Mouse (Mus musculus) kidney, postnatal 0 days (tissue): ENCODE data around the gene Vps37d. TPM values are rescaled to one million over a fixed set of nuclear protein-coding genes. Genes with fewer than 3 reads are reported as not detected.

Source experiments
- ATAC-seq: fragments of 200-750 bp; cut with Nextera tagmentation; replicated peaks from 2 replicates; pipeline ENCODE4 v1.8.0; 2017; ENCODE audit warnings: low read depth, moderate number of reproducible peaks, moderate TSS enrichment, moderate library complexity; ENCODE audit not compliant: low FRiP score
- DNase-seq: peaks from one replicate; pipeline ENCODE4 v3.0.0-alpha.2; 2016; ENCODE audit warnings: low spot score
- H3K27ac ChIP-seq: fragments of 300-500 bp; sonication (generic); 2 replicates; pipeline ENCODE4 v1.5.1; 2014; ENCODE audit warnings: mild to moderate bottlenecking
- H3K27me3 ChIP-seq: fragments of 300-500 bp; sonication (generic); 2 replicates; pipeline ENCODE4 v1.6.1; 2014; ENCODE audit warnings: low read length, mixed read lengths; ENCODE audit not compliant: insufficient read depth
- H3K36me3 ChIP-seq: fragments of 300-500 bp; sonication (generic); 2 replicates; pipeline ENCODE4 v1.6.1; 2014; ENCODE audit warnings: low read length, mixed read lengths; ENCODE audit not compliant: insufficient read depth
- H3K4me1 ChIP-seq: fragments of 300-500 bp; sonication (generic); replicated peaks from 2 replicates; pipeline ENCODE4 v1.6.1; 2014; ENCODE audit warnings: antibody characterized with exemption, low read length, mixed read lengths; ENCODE audit not compliant: insufficient read depth
- H3K4me2 ChIP-seq: fragments of 300-500 bp; sonication (generic); 2 replicates; pipeline ENCODE4 v1.6.1; 2014; ENCODE audit warnings: mild to moderate bottlenecking, low read length, moderate library complexity, mixed read lengths
- H3K4me3 ChIP-seq: fragments of 300-500 bp; sonication (generic); replicated peaks from 2 replicates; pipeline ENCODE4 v1.5.1; 2014; ENCODE audit warnings: low read depth, low read length
- H3K9ac ChIP-seq: fragments of 300-500 bp; sonication (generic); 2 replicates; pipeline ENCODE4 v1.6.1; 2014; ENCODE audit warnings: low read depth, low read length
- H3K9me3 ChIP-seq: fragments of 300-500 bp; sonication (generic); replicated peaks from 2 replicates; pipeline ENCODE4 v1.6.1; 2016; ENCODE audit warnings: low read length, inconsistent platforms, mixed read lengths
- CTCF ChIP-seq: IDR thresholded peaks from 2 replicates; pipeline ENCODE4 v1.5.1; 2016; ENCODE audit warnings: antibody characterized with exemption, low read depth, mild to moderate bottlenecking, moderate library complexity
- WGBS: fragments of 180-500 bp; shearing (Covaris S2); extraction: QIAGEN DNeasy Blood & Tissue Kit; methylation state at CpG from one replicate; pipeline ENCODE4 v1.1.7; 2014; 5-methylcytosine and 5-hydroxymethylcytosine counted together
- polyA plus RNA-seq: library from polyadenylated mRNA; unstranded; fragments of >200 nt; fragmentation: Nextera tagmentation; extraction: Ambion mirVana; gene quantifications from 2 replicates; pipeline ENCODE4 v1.2.1, GENCODE M21; 2015

Gene Vps37d
- polyA plus RNA-seq, 1 experiment from 2014 or later = 12.5 TPM

DNA sequence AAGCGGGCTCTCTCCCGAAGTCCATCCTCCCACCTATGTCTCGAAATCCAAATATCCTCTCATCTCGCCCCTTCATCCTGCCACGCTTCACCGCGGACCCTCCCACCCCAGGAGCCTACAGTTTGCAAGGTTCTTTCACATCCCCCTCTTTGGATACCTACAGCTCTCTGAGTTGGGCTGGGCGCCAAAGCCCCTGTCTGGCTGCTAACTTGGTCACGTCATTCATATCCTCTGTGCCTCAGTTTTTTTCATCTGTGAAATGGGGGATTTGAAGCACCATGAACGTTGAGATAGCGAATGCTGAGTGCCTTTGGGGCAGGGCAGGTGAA lies 380 bp upstream of the Vps37d start:
- Histone ChIP-seq H3K4me2 (peak overlapping the region; percentile 91), H3K4me1 (no peaks in the 10 kb centered on the region; the same call in 1 of the 2 replicates), H3K36me3 (no peaks in the 10 kb centered on the region), H3K9ac (peak overlapping the region; percentile 96; the same call in 1 of the 2 replicates), H3K27me3 (no peaks in the 10 kb centered on the region), H3K9me3 (no peaks in the 10 kb centered on the region), H3K4me3 (peak overlapping the region; percentile 98), H3K27ac (no peak overlapping the region)
- DNase-seq = no peak
- no peak; the same call in 1 of the 2 replicates for TF ChIP-seq CTCF
- ATAC-seq = no peak; the same call in 1 of the 2 replicates
- under 1% methylated on average over 11 of the region's 11 CpGs for WGBS

DNA sequence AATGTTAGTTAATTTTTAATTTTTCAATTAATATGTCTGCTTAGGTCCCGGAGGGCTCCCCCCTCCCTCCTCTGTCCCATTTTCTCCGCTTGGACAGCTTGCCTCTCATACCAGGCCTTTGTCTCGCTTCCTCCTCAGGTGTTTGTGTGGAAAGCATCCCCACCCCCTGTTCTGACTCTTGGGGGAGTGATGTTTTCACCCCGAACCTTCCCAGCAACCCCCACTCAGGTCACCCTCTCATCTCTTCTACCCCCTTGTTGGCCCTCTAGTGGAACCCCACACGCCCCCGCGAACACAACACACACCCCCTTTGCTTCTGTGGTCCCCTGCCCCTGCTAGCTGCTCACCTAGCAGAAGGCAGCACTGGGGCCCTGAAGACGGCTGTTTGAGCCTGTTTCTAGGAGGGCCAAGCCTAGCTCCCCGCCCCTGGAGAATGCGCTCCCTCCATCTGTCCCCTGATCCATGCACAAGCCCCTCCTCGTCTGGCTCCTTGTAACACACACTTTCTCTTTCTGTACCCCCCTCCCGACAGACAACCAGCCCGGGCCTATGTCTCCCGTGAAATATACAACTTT lies 1.0 kb downstream of the Vps37d start:
- no peak for TF ChIP-seq CTCF
- peak overlapping the region; percentile 98 for H3K4me3 ChIP-seq
- ATAC-seq = peak; percentile 48; the same call in 1 of the 2 replicates
- no peaks in the 10 kb centered on the region for H3K9me3 ChIP-seq
- peak; percentile 86 for DNase-seq
- H3K9ac ChIP-seq = peak overlapping the region; percentile 96
- peak overlapping the region; percentile 90 for H3K27ac ChIP-seq
- peak overlapping the region; percentile 91 for H3K4me2 ChIP-seq
- no peaks in the 10 kb centered on the region; the same call in 1 of the 2 replicates for H3K4me1 ChIP-seq
- peaks cover 10% of the 10 kb centered on the region; the same call in 1 of the 2 replicates for H3K36me3 ChIP-seq
- WGBS = 17% methylated on average over 14 of the region's 14 CpGs
- H3K27me3 ChIP-seq = no peaks in the 10 kb centered on the region

DNA sequence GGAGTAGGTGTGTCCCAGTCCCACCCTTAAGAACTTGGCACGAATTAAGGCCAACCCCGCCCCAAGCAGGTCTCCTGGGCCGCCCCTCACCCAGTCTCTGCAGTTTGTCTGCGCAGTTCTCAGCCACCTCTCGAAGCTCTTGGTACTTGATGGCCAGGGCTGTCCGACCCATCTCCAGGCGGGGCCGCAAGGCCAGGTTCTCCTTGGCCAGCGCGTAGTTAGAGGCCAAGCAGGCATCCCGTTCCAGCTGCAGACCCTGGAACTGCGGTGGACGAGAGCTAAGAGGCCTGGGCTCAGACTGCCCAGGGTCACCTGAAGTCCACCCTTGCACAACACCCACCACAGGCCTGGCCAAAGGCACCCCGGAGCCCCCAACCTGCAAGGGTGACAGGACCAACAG lies 1.7 kb downstream of the Vps37d start:
- no peaks in the 10 kb centered on the region; the same call in 1 of the 2 replicates for H3K4me1 ChIP-seq
- peak overlapping the region; percentile 96; the same call in 1 of the 2 replicates for H3K9ac ChIP-seq
- no peak for TF ChIP-seq CTCF
- 70% methylated on average over 14 of the region's 14 CpGs for WGBS
- peaks cover 10% of the 10 kb centered on the region; the same call in 1 of the 2 replicates for H3K36me3 ChIP-seq
- H3K27ac ChIP-seq = peak overlapping the region; percentile 90
- no peaks in the 10 kb centered on the region for H3K27me3 ChIP-seq
- H3K9me3 ChIP-seq = no peaks in the 10 kb centered on the region
- peak overlapping the region; percentile 91 for H3K4me2 ChIP-seq
- ATAC-seq = no peak
- DNase-seq = no peak
- H3K4me3 ChIP-seq = no peak overlapping the region

DNA sequence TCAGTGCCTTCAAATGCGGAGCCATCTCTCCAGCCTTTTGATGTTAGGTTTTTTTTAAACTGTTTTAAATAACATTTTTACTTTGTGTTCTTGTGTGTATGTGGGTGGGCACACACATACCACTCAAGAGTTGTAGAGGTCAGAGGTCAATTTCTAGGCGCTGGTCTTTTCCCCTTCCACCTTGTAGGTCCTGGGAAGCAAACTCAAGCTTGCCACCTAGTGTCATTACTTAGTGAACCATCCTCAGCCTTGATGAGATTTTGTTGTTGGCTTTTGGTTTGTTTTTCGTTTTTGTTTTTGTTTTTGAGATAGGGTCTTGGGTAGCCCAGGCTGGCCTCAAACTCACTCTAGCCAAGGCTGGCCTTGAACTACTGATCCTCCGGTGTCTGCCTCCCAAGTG lies 2.4 kb downstream of the Vps37d start:
- WGBS = 69% methylated on average over 4 of the region's 4 CpGs
- H3K27ac ChIP-seq = no peak overlapping the region
- no peaks in the 10 kb centered on the region for H3K9me3 ChIP-seq
- H3K9ac ChIP-seq = no peak overlapping the region
- no peaks in the 10 kb centered on the region; the same call in 1 of the 2 replicates for H3K4me1 ChIP-seq
- H3K4me2 ChIP-seq = no peak overlapping the region
- ATAC-seq (no peak), DNase-seq (no peak)
- H3K4me3 ChIP-seq = no peak overlapping the region
- peaks cover 10% of the 10 kb centered on the region; the same call in 1 of the 2 replicates for H3K36me3 ChIP-seq
- TF ChIP-seq CTCF = peak; percentile 39; the same call in 1 of the 2 replicates
- no peaks in the 10 kb centered on the region for H3K27me3 ChIP-seq

DNA sequence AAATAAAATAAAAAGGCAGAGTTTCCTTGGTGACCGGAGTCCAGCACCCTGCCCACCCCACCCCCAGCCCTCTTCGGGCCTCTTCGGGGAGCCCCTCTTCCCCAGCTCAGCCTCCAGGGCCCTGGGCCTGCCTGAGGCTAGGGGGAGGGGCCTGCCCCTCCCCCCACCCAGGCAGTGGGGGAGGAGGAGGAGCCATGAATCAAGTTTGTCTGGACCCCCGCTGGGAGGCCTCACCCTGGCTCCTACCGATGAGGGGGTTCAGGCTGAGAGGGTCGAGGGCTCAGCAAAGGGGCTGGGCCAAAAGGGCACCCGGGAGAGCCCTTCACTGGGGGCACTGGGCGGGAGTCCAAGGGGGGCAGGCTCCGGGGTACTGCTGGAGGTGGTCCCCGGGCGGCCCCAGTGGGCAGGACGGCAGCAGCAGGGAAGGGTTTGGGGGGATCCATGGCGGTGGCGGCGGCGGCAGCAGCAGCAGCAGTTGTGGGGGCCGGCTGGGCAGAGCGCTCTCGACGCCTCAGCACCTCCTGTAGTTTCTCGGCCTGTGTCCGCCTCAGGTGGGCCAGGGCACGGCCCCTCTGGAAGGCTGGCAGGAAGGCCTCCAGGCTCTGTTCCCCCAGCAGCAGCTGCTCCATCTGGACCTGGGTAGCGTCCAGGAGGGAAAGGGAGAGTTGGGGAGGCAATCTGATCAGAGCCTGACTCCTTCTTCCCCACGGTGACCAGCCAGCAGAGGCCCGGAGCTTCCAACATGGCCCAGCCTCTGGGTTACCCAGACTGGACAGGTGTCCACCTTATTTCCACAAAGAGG lies 4.5 kb downstream of the Vps37d start:
- Histone ChIP-seq H3K4me1 (no peaks in the 10 kb centered on the region; the same call in 1 of the 2 replicates), H3K9me3 (no peaks in the 10 kb centered on the region), H3K36me3 (peaks cover 10% of the 10 kb centered on the region; the same call in 1 of the 2 replicates), H3K27ac (no peak overlapping the region), H3K4me2 (no peak overlapping the region), H3K4me3 (no peak overlapping the region), H3K9ac (peak overlapping the region; percentile 35; the same call in 1 of the 2 replicates), H3K27me3 (no peaks in the 10 kb centered on the region)
- no peak for TF ChIP-seq CTCF
- 28% methylated on average over 26 of the region's 26 CpGs for WGBS
- ATAC-seq = no peak
- no peak for DNase-seq

DNA sequence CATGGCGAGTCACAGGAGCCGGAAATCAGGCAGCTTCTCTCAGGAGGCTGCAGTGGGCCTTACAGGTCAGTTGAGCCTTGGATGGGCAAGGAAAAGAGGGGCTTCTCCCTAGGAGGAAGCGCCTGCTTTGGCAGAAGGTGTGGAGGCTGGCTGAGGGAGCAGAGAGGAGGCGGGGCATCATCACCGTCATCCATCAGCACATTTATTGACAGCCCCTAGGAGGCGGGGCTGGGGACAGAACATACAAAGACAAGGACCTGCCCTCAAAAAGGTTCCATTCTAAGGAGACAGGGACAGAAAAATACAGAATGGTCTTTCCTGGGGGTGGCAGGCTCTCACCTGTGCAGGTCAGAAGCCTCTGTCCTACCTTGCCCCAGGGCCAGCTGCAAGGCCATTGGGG lies 5.3 kb downstream of the Vps37d start:
- Histone ChIP-seq H3K27ac (no peak overlapping the region), H3K9me3 (no peaks in the 10 kb centered on the region), H3K4me2 (no peak overlapping the region), H3K36me3 (peaks cover 10% of the 10 kb centered on the region; the same call in 1 of the 2 replicates), H3K4me1 (no peaks in the 10 kb centered on the region; the same call in 1 of the 2 replicates), H3K4me3 (no peak overlapping the region), H3K27me3 (no peaks in the 10 kb centered on the region), H3K9ac (no peak overlapping the region)
- no peak for DNase-seq
- no peak for ATAC-seq
- no peak for TF ChIP-seq CTCF
- WGBS = 77% methylated on average over 6 of the region's 6 CpGs
